ENCODE assay signal across 10 mouse cellular contexts in the genomic region with DNA sequence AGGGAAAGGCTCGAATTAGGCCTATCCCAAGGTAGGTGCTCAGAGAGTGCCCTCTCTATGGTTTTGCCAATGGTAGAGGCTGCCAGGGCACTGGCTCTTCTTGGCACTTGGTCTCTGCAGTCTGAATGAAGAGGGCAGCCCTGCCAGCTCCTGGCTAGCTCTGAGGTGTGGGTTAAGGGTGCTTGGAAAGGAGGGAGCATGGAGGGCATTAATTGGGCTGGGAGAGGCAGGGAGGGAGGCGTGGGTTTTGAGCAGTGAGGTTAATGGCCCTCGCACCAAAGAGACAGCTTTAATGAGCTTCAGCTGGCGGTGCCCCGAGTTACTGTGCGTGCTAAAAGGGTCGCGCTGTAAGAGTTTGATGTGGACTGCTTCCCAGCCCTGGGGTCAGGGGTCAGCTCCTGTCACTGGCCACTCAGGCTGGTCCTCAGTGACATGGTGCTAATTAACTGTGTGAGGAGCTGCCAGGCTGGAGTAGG. TPM values are rescaled to one million over a fixed set of nuclear protein-coding genes. Genes with fewer than 3 reads are reported as not detected.
DNase-seq lines count a peak whose midpoint lies in the region; ATAC-seq and TF ChIP-seq lines count a peak whose summit lies in the region.
"Had no signal": no experiment of that assay in that cellular context is flagged by ENCODE, and none has a peak within 500 bp of the region (broad histone marks: within the 10 kb centered on the region; RNA-seq: fewer than 3 reads in every experiment).

No protein-coding gene starts in this region.

- peak; percentile 75 for ATAC-seq in forebrain, postnatal 0 days
- ATAC-seq in midbrain, embryonic 14.5 days (ENCODE audit: low FRiP score, low TSS enrichment): peak; percentile 18; the same call in 1 of the 2 replicates
- no peak for ATAC-seq in erythroid progenitor cell, adult 5-6 weeks (replicated peaks; ENCODE audit: low FRiP score, poor library complexity, severe bottlenecking)

- no peak overlapping the region for H3K9ac ChIP-seq in forebrain, postnatal 0 days
- no peak overlapping the region for H3K9ac ChIP-seq in midbrain, embryonic 14.5 days (replicated peaks; ENCODE audit: low read length)
- H3K9ac ChIP-seq: embryonic facial prominence, embryonic 13.5 days had no signal

- DNase-seq in cerebellum, postnatal 10 days: peak; percentile 67 to 82
- no peak for DNase-seq in cerebellum, adult 11-12 months
- DNase-seq in left cerebral cortex, postnatal 4 days: peak; percentile 74
- no peak for DNase-seq in left cerebral cortex, postnatal 36 days (ENCODE audit: low spot score in 2 of 2)
- DNase-seq in forebrain, postnatal 0 days: peak; percentile 56
- DNase-seq in midbrain, embryonic 14.5 days: no peak
- no peak for DNase-seq in lung, postnatal 4 days

- no peak overlapping the region for H3K4me2 ChIP-seq in forebrain, postnatal 0 days (ENCODE audit: low read depth)
- no peak overlapping the region for H3K4me2 ChIP-seq in midbrain, embryonic 14.5 days (ENCODE audit: low read length)
- H3K4me2 ChIP-seq: embryonic facial prominence, embryonic 13.5 days had no signal

- H3K27ac ChIP-seq in forebrain, postnatal 0 days (ENCODE audit: low read depth, low read length): no peak overlapping the region
- H3K27ac ChIP-seq in midbrain, embryonic 14.5 days (replicated peaks; ENCODE audit: low read depth, low read length): 0 out of 2 replicates have a peak overlapping the region, but pooled peaks have one; percentile 32
- H3K27ac ChIP-seq: embryonic facial prominence, embryonic 13.5 days; macrophage had no signal

- intact Hi-C loops in left cerebral cortex, postnatal 4 days (cut with DNase I): no loop called here
- intact Hi-C loops in left cerebral cortex, postnatal 36 days (cut with DNase I): no loop called here

- H3K27me3 ChIP-seq in forebrain, postnatal 0 days (ENCODE audit: insufficient read depth, low read length): no peaks in the 10 kb centered on the region
- H3K27me3 ChIP-seq in midbrain, embryonic 14.5 days (ENCODE audit: control insufficient read depth, insufficient read depth, low read length): no peaks in the 10 kb centered on the region
- H3K27me3 ChIP-seq: embryonic facial prominence, embryonic 13.5 days had no signal

- no peaks in the 10 kb centered on the region for H3K36me3 ChIP-seq in forebrain, postnatal 0 days (ENCODE audit: insufficient read depth)
- no peaks in the 10 kb centered on the region for H3K36me3 ChIP-seq in midbrain, embryonic 14.5 days (ENCODE audit: control insufficient read depth, insufficient read depth, low read length)

- TF ChIP-seq CTCF in forebrain, postnatal 0 days (IDR thresholded peaks at IDR 0.05; ENCODE audit: low read depth): no peak

- no peaks in the 10 kb centered on the region for H3K9me3 ChIP-seq in forebrain, postnatal 0 days (ENCODE audit: low read length)
- H3K9me3 ChIP-seq in midbrain, embryonic 14.5 days (ENCODE audit: control insufficient read depth, low read length): no peaks in the 10 kb centered on the region
- H3K9me3 ChIP-seq: embryonic facial prominence, embryonic 13.5 days had no signal

- peaks cover 4% of the 10 kb centered on the region for H3K4me1 ChIP-seq in forebrain, postnatal 0 days (ENCODE audit: insufficient read depth)
- H3K4me1 ChIP-seq in midbrain, embryonic 14.5 days (ENCODE audit: control insufficient read depth, insufficient read depth, low read length): peaks cover 62% of the 10 kb centered on the region

- WGBS in forebrain, postnatal 0 days: 20% methylated on average over 8 of the region's 8 CpGs
- 20% methylated on average over 8 of the region's 8 CpGs for WGBS in midbrain, embryonic 14.5 days

- H3K4me3 ChIP-seq in forebrain, postnatal 0 days (ENCODE audit: low read depth, low read length): no peak overlapping the region
- H3K4me3 ChIP-seq in midbrain, embryonic 14.5 days (replicated peaks; ENCODE audit: low read depth, low read length): no peak overlapping the region
- H3K4me3 ChIP-seq: embryonic facial prominence, embryonic 13.5 days had no signal

RNA-seq across cellular contexts. Expression of a gene that starts 30.4 kb away (rescaled TPM):
- 10 to 100 TPM; 46.1 to 47.6 TPM for total RNA-seq in left cerebral cortex, postnatal 4 days (2021)
- total RNA-seq in left cerebral cortex, postnatal 36 days (2021): 10 to 100 TPM; 37.9 to 41.1 TPM
- total RNA-seq in forebrain, postnatal 0 days (2014; rRNA removed): 75.0 and 88.4 TPM in 2 replicates
- polyA plus RNA-seq in forebrain, postnatal 0 days (2015; fragmentation: Nextera tagmentation; extraction: Ambion mirVana): 80.4 and 84.7 TPM in 2 replicates
- 86.6 and 91.5 TPM in 2 replicates for polyA plus RNA-seq in midbrain, embryonic 14.5 days (2014; fragmentation: Nextera tagmentation; extraction: Ambion mirVana)
- 10.1 and 13.4 TPM in 2 replicates for total RNA-seq in erythroid progenitor cell, adult 5-6 weeks (2015; ENCODE audit: low replicate concordance)
- 13.6 and 38.2 TPM in 2 replicates for total RNA-seq in erythroid progenitor cell, adult 5-6 weeks (2017; ENCODE audit: low replicate concordance)

Comparison
In these comparisons a context has a peak if more than half of its experiments do, and no peak if none do; other contexts are left out.
1. DNase-seq: peak in cerebellum, postnatal 10 days (2 of 2), left cerebral cortex, postnatal 4 days (single experiment) and forebrain, postnatal 0 days (single experiment); none in cerebellum, adult 11-12 months (single experiment), left cerebral cortex, postnatal 36 days (0 of 2), midbrain, embryonic 14.5 days (single experiment) and lung, postnatal 4 days (0 of 2).